ENCODE assay signal across 9 mouse cellular contexts in the genomic region with DNA sequence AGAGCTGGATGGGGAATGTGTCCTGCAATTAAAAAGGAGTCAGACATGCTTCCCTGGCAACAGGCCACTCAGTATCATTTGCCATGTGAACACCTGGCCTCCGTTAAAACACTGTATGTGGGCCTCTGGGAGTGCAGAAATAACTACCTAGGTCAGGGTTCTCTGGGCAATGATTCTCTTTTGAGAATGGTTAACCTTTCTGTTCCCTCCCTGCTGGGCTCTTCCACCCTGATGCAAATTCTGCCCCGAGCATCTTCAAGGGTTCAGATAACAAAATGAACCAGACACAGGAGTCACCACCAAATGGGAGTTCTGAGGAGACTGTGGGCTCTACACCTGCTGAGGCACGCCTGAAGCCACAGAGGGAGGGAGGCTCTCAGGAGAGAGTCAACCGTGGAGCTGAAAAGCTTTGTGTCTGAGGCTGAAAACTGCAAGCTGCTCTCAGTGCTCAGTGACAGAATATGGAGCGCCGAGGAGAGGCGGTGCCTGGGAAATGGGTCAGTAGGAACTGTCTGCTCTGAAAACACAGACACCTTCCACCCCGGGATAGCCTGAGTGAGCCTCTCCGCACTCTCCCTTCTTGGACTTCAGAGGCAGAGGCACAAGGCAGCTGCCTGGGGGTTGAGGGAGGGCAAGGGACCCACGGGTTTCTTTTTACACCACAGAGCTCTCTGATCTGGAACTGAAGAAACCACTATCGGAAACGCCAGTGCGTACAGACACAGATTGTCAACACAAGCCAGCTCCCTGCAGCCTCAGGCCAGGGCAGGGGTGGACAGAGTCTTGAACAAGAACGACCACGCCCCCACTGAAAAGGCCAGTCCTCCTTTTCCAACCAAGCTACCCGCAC. TPM values are rescaled to one million over a fixed set of nuclear protein-coding genes. Genes with fewer than 3 reads are reported as not detected.
A peak's percentile ranks its signal among the peaks of the same experiment; 100 is the strongest.
DNase-seq lines count a peak whose midpoint lies in the region; ATAC-seq and TF ChIP-seq lines count a peak whose summit lies in the region.
"Had no signal": no experiment of that assay in that cellular context is flagged by ENCODE, and none has a peak within 500 bp of the region (broad histone marks: within the 10 kb centered on the region; RNA-seq: fewer than 3 reads in every experiment).

No protein-coding gene starts in this region.

- no peak overlapping the region for H3K9ac ChIP-seq in kidney, embryonic 14.5 days (ENCODE audit: low read depth, low read length)
- H3K9ac ChIP-seq: hindbrain, embryonic 15.5 days had no signal

- H3K4me2 ChIP-seq in kidney, embryonic 14.5 days (replicated peaks; ENCODE audit: low read depth, low read length): no peak overlapping the region
- H3K4me2 ChIP-seq: hindbrain, embryonic 15.5 days had no signal

- H3K27ac ChIP-seq in bone marrow, adult 2 months (ENCODE audit: control insufficient read depth, insufficient read depth, low read depth, low read length, poor library complexity): peak overlapping the region; percentile 89
- no peak overlapping the region; the same call in 1 of the 2 replicates for H3K27ac ChIP-seq in kidney, embryonic 14.5 days (ENCODE audit: low read depth, low read length)
- H3K27ac ChIP-seq in small intestine, adult 2 months (ENCODE audit: insufficient read depth, low read depth, low read length): peak overlapping the region; percentile 70
- H3K27ac ChIP-seq: hindbrain, embryonic 15.5 days had no signal

- no peaks in the 10 kb centered on the region for H3K27me3 ChIP-seq in kidney, embryonic 14.5 days (ENCODE audit: control insufficient read depth, insufficient read depth, low read length)
- no peaks in the 10 kb centered on the region for H3K27me3 ChIP-seq in small intestine, adult 2 months (ENCODE audit: control insufficient read depth, insufficient read depth, low read length)
- H3K27me3 ChIP-seq: hindbrain, embryonic 15.5 days had no signal

- H3K4me1 ChIP-seq in bone marrow, adult 2 months (ENCODE audit: control insufficient read depth, insufficient read depth, low read length): peaks cover 5% of the 10 kb centered on the region; the same call in 1 of the 2 replicates
- H3K4me1 ChIP-seq in kidney, embryonic 14.5 days (ENCODE audit: control insufficient read depth, insufficient read depth, low read length): peaks cover 27% of the 10 kb centered on the region
- H3K4me1 ChIP-seq in small intestine, adult 2 months (ENCODE audit: control insufficient read depth, insufficient read depth, insufficient read length, low read length): peaks cover 67% of the 10 kb centered on the region

- peak; percentile 25; the same call in 1 of the 2 replicates for ATAC-seq in kidney, embryonic 14.5 days (ENCODE audit: low FRiP score, low TSS enrichment)

- TF ChIP-seq POLR2A in bone marrow, adult 2 months (IDR thresholded peaks at IDR 0.05; ENCODE audit: borderline replicate concordance, control insufficient read depth, low read depth, low read length): no peak
- no peak for TF ChIP-seq POLR2A in small intestine, adult 2 months (IDR thresholded peaks at IDR 0.05; ENCODE audit: low read depth, low read length)

- no peaks in the 10 kb centered on the region for H3K9me3 ChIP-seq in kidney, embryonic 14.5 days (ENCODE audit: control insufficient read depth, low read length)
- H3K9me3 ChIP-seq: hindbrain, embryonic 15.5 days had no signal

- no peak for TF ChIP-seq CTCF in bone marrow, adult 2 months (IDR thresholded peaks at IDR 0.05; ENCODE audit: control insufficient read depth, insufficient read depth, low read length)
- no peak for TF ChIP-seq CTCF in small intestine, adult 2 months (IDR thresholded peaks at IDR 0.05; ENCODE audit: extremely low read depth, insufficient read length, insufficient replicate concordance, low read depth, low read length)

- WGBS in bone marrow, adult 2 months: 29% methylated on average over 16 of the region's 16 CpGs
- 27% methylated on average over 16 of the region's 16 CpGs for WGBS in kidney, embryonic 14.5 days
- WGBS in small intestine, adult 2 months: 16% methylated on average over 16 of the region's 16 CpGs

- no peak overlapping the region for H3K4me3 ChIP-seq in bone marrow, adult 2 months (replicated peaks; ENCODE audit: control insufficient read depth, low read depth, low read length)
- no peak overlapping the region for H3K4me3 ChIP-seq in kidney, embryonic 14.5 days (ENCODE audit: low read length)
- H3K4me3 ChIP-seq in small intestine, adult 2 months (ENCODE audit: low read depth, low read length): no peak overlapping the region
- H3K4me3 ChIP-seq: hindbrain, embryonic 15.5 days had no signal

- H3K36me3 ChIP-seq in kidney, embryonic 14.5 days (ENCODE audit: control insufficient read depth, insufficient read depth, low read length): no peaks in the 10 kb centered on the region
- H3K36me3 ChIP-seq in small intestine, adult 2 months (ENCODE audit: control insufficient read depth, insufficient read depth, low read length): no peaks in the 10 kb centered on the region
- H3K36me3 ChIP-seq: hindbrain, embryonic 15.5 days had no signal

- peak; percentile 14 for DNase-seq in gastrocnemius, postnatal 25 days
- no peak for DNase-seq in gastrocnemius, postnatal 4 days (ENCODE audit: low spot score in 2 of 2)
- DNase-seq in frontal cortex, postnatal 25 days (ENCODE audit: low spot score in 2 of 2): no peak
- no peak for DNase-seq in left cerebral cortex, postnatal 36 days (ENCODE audit: low spot score in 2 of 2)
- no peak for DNase-seq in frontal cortex, adult 2 months (ENCODE audit: extremely low spot score in 1 of 2, low spot score in 1 of 2)

- intact Hi-C loops in left cerebral cortex, postnatal 36 days (cut with DNase I): loop anchor here (5.0 kb wide), 1 partner anchor 39 kb away; the partner anchor contains the start of gene Tbc1d22a

RNA-seq across cellular contexts. Expression of gene Cerk, which starts 12.6 kb away (rescaled TPM):
- 1 to 10 TPM; 4.6 to 4.9 TPM for total RNA-seq in gastrocnemius, postnatal 25 days (2021)
- total RNA-seq in gastrocnemius, postnatal 4 days (2021): 10 to 100 TPM; 11.6 to 12.5 TPM
- polyA plus RNA-seq in bone marrow, adult 2 months (2011; ENCODE audit: insufficient read depth, insufficient read length, low replicate concordance, missing spikeins): 23.0 and 42.5 TPM in 2 replicates
- 5.7 and 14.2 TPM in 2 replicates for polyA plus RNA-seq in kidney, embryonic 14.5 days (2014; fragmentation: Nextera tagmentation; extraction: Ambion mirVana)
- polyA plus RNA-seq in small intestine, adult 2 months (2012; rRNA removed): 14.4 and 47.8 TPM in 2 replicates
- total RNA-seq in left cerebral cortex, postnatal 36 days (2021): 10 to 100 TPM; 55.1 to 58.1 TPM
- polyA plus RNA-seq in frontal cortex, adult 2 months (2012; rRNA removed): 50.2 TPM in 2 replicates

RNA-seq across cellular contexts. Expression of gene Tbc1d22a, which starts 40.9 kb away (rescaled TPM):
- 10 to 100 TPM; 12.0 to 13.2 TPM for total RNA-seq in gastrocnemius, postnatal 25 days (2021)
- total RNA-seq in gastrocnemius, postnatal 4 days (2021): 10 to 100 TPM; 19.7 to 22.6 TPM
- polyA plus RNA-seq in bone marrow, adult 2 months (2011; ENCODE audit: insufficient read depth, insufficient read length, low replicate concordance, missing spikeins): 5.2 and 16.3 TPM in 2 replicates
- polyA plus RNA-seq in kidney, embryonic 14.5 days (2014; fragmentation: Nextera tagmentation; extraction: Ambion mirVana): 6.5 and 11.1 TPM in 2 replicates
- 23.1 and 54.8 TPM in 2 replicates for polyA plus RNA-seq in small intestine, adult 2 months (2012; rRNA removed)
- total RNA-seq in left cerebral cortex, postnatal 36 days (2021): 10 to 100 TPM; 31.8 to 33.4 TPM
- 28.3 and 29.4 TPM in 2 replicates for polyA plus RNA-seq in frontal cortex, adult 2 months (2012; rRNA removed)
